Mouse (Mus musculus) lung, adult 2 months (tissue): Measurements from ENCODE around the gene Naa11. TPM values are rescaled to one million over a fixed set of nuclear protein-coding genes. Genes with fewer than 3 reads are reported as not detected.
A peak's percentile ranks its signal among the peaks of the same experiment; 100 is the strongest.

Experiments used
- DNase-seq: peaks from one replicate; pipeline ENCODE4 v3.0.0; 2022
- H3K4me1 ChIP-seq: fragments of 200-500 bp; 2 replicates; pipeline ENCODE4 v1.6.1; 2011; ENCODE audit warnings: low read length; ENCODE audit not compliant: control insufficient read depth, insufficient read depth
- H3K4me3 ChIP-seq: fragments of 200-500 bp; replicated peaks from 2 replicates; pipeline ENCODE3; 2011; ENCODE audit warnings: low read depth, mild to moderate bottlenecking, control low read depth, low read length; ENCODE audit errors: extremely low read depth
- CTCF ChIP-seq: fragments of 200-500 bp; IDR thresholded peaks from 2 replicates; pipeline ENCODE4 v1.5.1; 2011; ENCODE audit warnings: mild to moderate bottlenecking, low read length, control low read depth; ENCODE audit not compliant: insufficient read depth
- POLR2A ChIP-seq: fragments of 200-500 bp; IDR thresholded peaks from 2 replicates; pipeline ENCODE4 v1.6.1; 2011; ENCODE audit warnings: low read depth, mild to moderate bottlenecking, control low read depth, low read length, borderline replicate concordance; ENCODE audit errors: extremely low read depth
- WGBS: fragments of 180-500 bp; shearing (Covaris S2); methylation state at CpG from one replicate; pipeline ENCODE4 v1.1.7; 2018; 5-methylcytosine and 5-hydroxymethylcytosine counted together
- polyA plus RNA-seq: library from polyadenylated mRNA; depleted of rRNA; stranded (reverse); fragments of >200 nt; gene quantifications from 2 replicates; pipeline ENCODE4 v1.2.3, GENCODE M21; 2012

Naa11 gene
- polyA plus RNA-seq, 1 experiment: not detected

DNA sequence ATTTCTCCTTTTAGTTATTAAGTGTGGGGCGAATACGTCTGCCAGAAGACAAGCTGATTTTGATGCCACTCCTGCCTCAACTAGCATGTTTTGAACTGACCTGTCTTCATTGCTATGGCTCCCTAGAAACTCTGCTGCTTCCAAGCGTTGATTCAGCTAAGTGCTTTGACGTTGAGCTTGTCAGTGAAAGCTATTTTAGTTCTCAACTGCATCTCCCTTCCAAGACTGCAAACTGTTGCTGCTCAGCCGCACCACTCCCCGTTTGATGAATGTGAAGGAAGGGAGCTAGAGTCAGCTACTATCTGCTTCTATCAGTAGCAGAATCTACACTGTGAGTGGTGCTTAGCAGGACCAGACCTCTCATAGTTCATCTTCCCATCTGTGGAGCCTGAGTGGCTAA is 4.6 kb downstream of the Naa11 start:
- TF ChIP-seq CTCF: no peak
- 60% methylated on average over 6 of the region's 6 CpGs for WGBS
- Histone ChIP-seq H3K4me3 (no peak overlapping the region), H3K4me1 (no peaks in the 10 kb centered on the region)
- no peak for DNase-seq

DNA sequence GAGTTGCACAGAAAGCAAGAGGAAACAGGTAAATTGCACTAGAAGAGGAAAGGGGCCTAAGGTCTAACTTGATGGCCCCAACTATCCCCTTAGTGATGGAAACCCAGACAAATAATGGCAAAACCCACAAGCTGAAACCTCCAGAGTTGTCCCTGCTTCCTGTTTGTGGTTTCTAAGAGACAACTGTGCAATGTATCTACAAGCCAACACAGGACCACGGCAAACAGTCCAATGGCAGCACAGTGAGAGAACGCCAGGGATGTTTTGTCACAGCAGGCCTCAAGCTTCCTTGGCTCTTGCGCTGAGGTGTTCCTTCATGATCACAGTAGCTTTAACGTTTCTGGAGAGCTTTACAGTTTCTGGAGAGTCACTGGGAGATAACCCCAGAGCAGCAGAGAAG is 7.8 kb downstream of the Naa11 start:
- TF ChIP-seq POLR2A (no peak), CTCF (no peak)
- Histone ChIP-seq H3K4me1 (no peaks in the 10 kb centered on the region), H3K4me3 (no peak overlapping the region)
- no peak for DNase-seq
- 58% methylated on average over 4 of the region's 4 CpGs for WGBS

DNA sequence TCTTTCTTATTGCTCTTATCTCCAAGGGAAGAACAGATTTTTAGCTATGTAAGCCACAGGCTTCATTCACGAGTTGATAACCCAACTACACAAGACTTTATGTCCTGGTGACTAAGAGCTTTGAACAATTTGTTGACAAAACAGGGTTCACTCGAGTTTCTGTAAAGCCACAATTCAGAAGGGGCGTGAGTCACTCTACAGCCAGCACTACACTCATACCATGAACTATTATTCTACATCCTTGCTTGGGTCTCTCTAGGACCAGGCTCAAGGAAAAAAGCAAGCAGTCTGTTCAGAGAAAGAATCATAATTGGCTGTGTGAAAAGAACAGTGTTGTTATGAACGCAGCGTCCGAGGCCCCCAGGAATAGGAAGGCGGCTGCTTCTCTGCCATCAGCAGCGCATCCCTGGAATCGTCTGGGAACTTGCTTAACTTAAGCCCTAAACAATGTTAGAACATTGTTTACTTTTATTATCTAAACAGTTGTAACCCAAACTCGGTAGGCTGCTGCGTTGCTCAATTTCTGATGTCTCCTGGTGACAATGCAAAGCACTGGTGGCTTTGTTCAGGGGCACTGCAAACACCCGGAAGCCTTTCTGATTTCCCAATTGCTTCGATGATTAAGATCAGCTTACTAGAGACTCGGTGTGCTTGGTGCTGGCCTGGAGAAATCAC is 9.5 kb downstream of the Naa11 start:
- WGBS: 29% methylated on average over 14 of the region's 14 CpGs
- Histone ChIP-seq H3K4me3 (no peak overlapping the region), H3K4me1 (no peaks in the 10 kb centered on the region)
- DNase-seq: no peak
- TF ChIP-seq CTCF (no peak), POLR2A (no peak)

DNA sequence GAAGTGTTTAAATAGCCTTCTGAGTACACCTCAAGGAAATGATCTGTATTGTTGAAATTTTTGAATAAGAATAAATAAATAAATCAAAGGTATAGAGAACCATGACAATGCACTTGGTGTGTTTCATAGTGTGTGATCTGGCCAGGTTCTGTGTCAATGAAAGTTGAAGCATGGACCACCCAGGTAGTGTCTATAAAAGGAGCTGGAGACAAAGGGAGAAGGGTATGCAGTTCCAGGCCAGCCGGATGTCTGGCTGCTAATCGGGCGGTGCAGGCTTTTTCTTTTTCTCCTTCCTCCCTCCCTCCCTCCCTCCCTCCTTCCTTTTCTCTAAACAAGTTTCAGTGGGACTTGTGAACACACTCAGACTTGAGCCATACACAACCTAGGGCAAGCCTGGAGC is 12.2 kb downstream of the Naa11 start:
- WGBS: 57% methylated on average over 3 of the region's 3 CpGs
- Histone ChIP-seq H3K4me3 (no peak overlapping the region), H3K4me1 (no peaks in the 10 kb centered on the region)
- TF ChIP-seq CTCF (no peak), POLR2A (no peak)
- no peak for DNase-seq

DNA sequence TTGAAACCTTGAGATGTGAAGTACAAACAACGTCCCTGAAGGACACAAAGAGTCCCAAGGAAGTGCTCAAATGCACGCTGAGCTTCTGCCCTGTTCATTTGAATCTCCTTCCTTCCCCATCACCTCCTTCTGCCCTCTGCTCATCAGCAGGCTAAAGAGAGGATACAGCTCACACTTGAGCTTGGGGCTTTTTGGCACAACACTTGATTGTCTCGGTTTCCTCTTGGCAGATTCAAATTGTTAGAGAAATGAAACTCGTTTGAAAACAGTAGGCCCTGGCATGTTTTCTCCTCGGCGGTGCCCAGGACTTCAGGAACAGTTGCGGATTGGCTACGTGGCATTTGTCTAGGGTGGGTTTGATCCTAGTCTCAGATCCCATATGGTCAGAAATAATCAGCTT is 27.4 kb downstream of the Naa11 start:
- WGBS: 42% methylated on average over 8 of the region's 8 CpGs
- H3K4me3 ChIP-seq: no peak overlapping the region
- no peak for DNase-seq
- H3K4me1 ChIP-seq: no peaks in the 10 kb centered on the region
- no peak for TF ChIP-seq POLR2A
- TF ChIP-seq CTCF: no peak

DNA sequence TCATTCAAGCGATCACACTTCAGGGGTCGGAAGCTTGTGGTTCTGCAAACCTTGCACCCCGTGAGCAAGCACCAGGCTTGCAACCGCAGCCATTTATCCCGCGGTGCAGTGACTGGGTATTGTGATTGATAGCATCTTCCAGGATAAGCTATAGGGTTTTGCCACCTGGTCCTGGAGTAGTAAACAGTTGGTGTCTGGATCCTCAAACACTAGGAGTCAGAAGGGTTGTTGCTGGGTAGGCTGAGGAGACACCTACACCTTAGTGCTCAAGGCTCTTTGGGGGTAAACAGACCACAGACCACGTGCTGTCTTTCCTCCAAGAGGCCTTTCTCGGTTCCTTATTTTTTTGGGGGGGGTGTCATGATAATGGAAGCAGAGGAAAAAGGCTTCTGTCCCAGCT is 27.9 kb downstream of the Naa11 start:
- no peak for DNase-seq

DNA sequence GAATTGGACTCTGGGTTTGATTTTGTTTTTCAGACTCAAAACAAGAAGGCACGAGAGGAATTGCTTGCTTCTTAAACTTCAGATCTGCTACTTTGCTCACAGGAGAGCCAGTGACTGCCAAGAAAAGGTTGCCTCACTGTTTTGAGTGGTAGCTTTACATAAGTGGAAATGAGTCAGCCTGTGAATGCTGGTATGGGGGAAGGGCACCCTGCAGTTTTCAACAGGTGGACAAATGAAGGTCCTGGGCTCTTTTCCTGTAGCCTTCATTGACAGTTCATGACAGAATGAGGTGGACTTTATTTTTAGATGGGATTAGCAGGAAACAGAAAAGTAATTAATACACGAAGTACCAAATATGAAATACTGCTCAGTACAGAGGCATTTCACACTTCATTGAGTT is 29.6 kb downstream of the Naa11 start:
- no peaks in the 10 kb centered on the region for H3K4me1 ChIP-seq
- 24% methylated on average over 2 of the region's 2 CpGs for WGBS
- H3K4me3 ChIP-seq: no peak overlapping the region
- TF ChIP-seq POLR2A (no peak), CTCF (no peak)
- peak; percentile 20 for DNase-seq

More for the DNA sequence above, 27.9 kb downstream of the Naa11 start:
- Histone ChIP-seq H3K4me1 (no peaks in the 10 kb centered on the region), H3K4me3 (no peak overlapping the region)
- TF ChIP-seq POLR2A: no peak
- WGBS: 60% methylated on average over 8 of the region's 8 CpGs

DNA sequence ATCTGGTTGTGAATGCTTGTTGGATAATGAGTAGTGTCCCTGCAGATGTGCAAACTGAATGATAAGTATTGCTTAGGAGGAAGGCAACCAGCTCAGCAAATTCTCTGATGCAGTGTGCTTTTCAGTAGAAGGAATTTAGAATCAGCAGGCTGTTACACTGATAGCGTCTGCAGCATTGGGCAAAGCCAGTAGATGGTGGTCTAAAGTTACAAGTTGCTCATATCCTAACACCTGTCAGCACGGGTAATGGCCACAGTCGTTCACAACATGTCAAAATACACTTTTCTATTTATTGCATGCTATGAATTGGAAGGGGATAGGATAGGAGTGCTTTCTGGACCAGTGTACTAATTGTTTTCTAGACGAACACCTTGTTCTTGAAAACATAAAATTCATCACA is 33.1 kb downstream of the Naa11 start:
- 59% methylated on average over 4 of the region's 4 CpGs for WGBS
- TF ChIP-seq CTCF (no peak), POLR2A (no peak)
- Histone ChIP-seq H3K4me1 (no peaks in the 10 kb centered on the region), H3K4me3 (no peak overlapping the region)
- no peak for DNase-seq

DNA sequence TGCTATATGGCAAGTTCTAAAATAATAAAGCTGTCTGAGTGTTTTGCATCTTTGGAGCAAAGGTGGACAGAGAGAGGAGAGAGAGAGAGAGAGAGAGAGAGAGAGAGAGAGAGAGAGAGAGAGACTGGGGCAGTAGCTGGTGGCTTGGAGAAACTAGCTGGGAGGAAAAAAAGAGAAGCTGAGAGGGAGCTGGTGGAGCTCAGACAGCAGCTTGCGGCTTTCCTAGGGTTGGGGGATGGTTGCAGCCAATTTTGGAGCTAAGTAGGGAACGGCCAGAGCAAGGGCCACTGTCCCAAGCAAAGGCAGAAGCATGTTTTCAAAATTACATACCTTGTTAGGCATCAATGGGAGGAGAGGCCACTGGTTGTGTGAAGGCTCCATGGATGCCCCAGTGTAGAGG is 36.0 kb downstream of the Naa11 start:
- DNase-seq: no peak
- no peak for TF ChIP-seq POLR2A
- no peak for TF ChIP-seq CTCF
- WGBS: 83% methylated on average over 2 of the region's 2 CpGs
- no peaks in the 10 kb centered on the region for H3K4me1 ChIP-seq
- H3K4me3 ChIP-seq: no peak overlapping the region

DNA sequence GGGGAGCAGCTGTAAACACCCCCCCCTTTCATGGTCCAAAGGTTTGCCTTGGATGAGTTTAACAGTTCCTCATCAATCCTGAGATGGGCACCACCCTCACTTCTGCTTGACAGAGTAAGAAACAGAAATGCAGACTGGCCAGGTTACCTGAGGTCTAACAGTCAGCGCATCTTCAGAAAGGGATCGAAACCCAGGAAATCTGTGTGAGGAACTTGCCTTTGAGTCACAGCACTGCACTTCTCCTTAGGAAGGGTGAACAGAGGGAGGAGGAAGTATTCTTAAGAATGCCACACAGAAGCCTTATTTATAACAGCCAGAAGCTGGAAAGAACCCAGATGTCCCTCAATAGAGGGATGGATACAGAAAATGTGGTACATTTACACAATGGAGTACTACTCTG is 37.0 kb downstream of the Naa11 start:
- DNase-seq: no peak
- Histone ChIP-seq H3K4me1 (no peaks in the 10 kb centered on the region), H3K4me3 (no peak overlapping the region)
- no peak for TF ChIP-seq CTCF
- TF ChIP-seq POLR2A: no peak
- 90% methylated on average over 2 of the region's 2 CpGs for WGBS
